Mouse (Mus musculus): ENCODE results near the gene Jund.
A peak's percentile ranks its signal among the peaks of the same experiment; 100 is the strongest.

The Jund gene

DNA sequence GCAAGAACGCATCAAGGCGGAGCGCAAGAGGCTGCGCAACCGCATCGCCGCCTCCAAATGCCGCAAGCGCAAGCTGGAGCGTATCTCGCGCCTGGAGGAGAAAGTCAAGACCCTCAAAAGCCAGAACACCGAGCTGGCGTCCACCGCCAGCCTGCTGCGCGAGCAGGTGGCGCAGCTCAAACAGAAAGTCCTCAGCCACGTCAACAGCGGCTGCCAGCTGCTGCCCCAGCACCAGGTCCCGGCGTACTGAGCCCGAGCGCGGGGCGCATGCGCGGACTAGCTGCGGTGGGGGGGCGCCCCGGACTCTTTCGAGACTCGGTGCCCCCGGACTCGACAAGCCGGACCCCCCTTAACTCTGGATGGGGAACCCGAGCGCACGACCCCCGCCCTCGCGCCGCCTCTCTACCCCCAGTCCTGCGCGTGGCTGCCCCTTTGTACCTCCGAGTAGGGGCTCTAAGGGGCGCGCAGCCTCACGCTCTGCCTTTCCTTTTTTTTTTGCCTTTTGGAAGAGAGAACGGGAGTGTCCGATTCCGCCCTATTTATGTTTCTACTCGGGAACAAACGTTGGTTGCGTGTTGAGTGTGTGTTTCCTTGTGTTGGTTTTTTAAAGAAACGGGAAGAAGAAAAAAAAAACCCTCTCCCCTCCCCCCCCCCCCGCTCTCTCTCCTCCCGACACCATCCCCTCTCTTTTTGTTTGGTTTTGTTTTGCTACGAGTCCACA is 1.2 kb downstream of the Jund start:
- DNase-seq (ENCODE audit: low spot score in 2 of 2) = peak; percentile 79 to 80

- DNase-seq (ENCODE audit: low spot score in 2 of 2) = peak; percentile 83
Observed at GRCm38 (mm10) chr8:70700555-70700922, 1.8 kb downstream of the Jund start.

DNA sequence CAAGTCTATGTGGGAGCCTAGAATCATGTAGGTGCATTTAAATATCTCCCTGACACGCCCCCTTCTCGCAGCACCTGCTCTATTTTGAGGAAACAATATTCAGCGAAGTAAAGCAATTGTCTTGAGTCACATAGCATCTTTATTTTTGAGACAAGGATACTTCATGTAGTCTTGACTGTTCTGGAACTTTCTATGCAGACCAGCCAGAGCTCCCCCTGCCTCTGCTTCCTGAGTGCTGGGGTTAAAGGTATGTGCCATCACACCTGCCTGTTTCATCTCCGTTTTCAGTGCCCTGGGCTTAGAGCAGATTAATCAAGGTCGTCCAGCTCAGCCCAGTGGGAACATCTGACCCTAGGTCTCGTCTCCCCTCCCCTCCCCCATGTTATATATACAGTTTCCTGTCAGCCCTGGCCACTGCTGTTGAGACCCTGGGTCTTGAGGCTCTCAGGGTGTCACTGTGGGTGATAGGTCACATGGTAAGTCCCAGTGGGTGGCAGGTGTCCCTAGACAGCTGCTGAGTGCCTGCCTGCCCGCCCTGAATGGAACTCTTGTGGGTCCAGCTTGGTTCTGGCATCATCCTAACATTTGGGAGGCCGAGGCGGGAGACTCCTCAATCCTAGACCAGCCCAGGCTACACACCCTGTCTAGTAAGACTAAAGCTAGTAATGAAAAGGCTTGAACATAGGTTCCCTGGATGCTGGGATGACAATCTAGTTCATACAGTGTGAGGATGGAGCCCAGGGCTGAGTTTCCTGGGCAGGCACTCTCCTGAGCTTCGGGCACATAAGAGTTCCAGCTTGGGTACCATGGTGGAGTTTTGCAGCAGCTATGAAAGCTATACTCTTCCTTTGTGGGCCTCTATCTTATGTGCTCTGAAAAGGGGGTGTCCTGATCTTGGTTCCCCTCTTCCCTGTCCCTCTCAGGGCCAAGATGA is 2.6 kb downstream of the Jund start:
- no peak for DNase-seq (ENCODE audit: low spot score in 2 of 2)

- no peak for DNase-seq (ENCODE audit: low spot score in 2 of 2)
Observed at GRCm38 (mm10) chr8:70701982-70702841, 3.5 kb downstream of the Jund start.

DNA sequence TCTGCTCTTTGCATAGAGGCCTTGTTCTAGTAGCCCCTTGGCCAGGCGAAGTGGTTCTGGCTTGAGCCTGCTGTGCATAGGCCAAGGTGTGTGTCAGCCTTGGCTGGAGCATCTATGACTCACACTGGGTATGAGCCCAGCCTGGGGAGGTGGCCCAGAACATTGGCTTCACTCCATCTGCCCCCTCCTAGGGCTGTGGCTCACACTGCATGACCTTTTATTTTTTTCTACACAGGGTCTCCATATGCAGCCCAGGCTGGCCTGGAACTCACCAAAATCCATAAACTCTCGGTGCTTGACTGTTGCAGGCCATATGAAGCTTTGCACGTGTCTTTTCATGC is 4.1 kb downstream of the Jund start:
- DNase-seq (ENCODE audit: low spot score in 2 of 2) = no peak

DNA sequence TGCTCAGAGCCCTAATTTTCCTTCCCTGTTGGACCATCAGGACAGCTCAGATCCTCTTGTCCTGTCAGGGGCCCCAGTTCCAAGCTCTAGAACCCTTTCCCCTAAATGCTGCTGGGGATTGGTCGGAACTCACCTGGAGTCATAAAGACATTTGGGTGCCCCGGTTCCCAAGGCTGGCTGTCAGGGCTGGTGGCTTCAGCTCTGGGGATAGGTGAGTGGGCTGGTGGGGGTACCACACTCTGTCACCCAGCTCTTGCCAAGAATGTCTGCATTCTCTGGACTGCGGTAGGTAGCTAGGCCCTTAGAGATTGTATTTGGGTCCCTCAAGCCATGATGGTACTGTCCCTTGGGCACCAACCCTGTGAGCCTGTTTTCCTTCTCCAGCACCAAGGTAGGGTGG is 4.5 kb downstream of the Jund start, which contains the start of gene Iqcn:
Gene Iqcn (plus strand): TSS at position 171 of the 400 bp plus-strand sequence.
- no peak for DNase-seq (ENCODE audit: low spot score in 2 of 2)

DNA sequence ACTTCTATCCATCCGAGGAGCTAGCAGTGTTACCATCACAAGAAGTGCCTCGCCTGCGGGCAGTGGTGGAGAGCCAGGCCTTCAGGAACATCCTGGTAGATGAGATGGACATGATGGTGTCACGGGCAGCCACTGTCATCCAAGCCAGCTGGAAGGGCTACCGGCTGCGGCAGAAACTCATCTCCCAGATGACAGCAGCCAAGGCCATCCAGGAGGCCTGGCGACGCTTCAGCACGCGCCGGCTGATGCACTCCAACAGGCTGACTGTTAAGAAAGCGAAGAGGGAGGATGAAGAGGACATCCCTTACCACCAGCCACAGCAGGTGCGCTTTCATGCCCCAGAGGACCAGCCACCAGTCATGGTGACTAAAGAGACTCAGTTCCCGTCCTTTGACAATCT is 9.5 kb downstream of the Jund start:
- DNase-seq (ENCODE audit: low spot score in 2 of 2) = no peak

GRCm38 (mm10) chr8:70709794-70710193 is 11.0 kb downstream of the Jund start:
- DNase-seq (ENCODE audit: low spot score in 2 of 2) = no peak

- no peak for DNase-seq (ENCODE audit: low spot score in 2 of 2)
Observed at GRCm38 (mm10) chr8:70710296-70710695, 11.5 kb downstream of the Jund start.

- DNase-seq (ENCODE audit: low spot score in 2 of 2) = no peak
Observed at GRCm38 (mm10) chr8:70711041-70711440, 12.3 kb downstream of the Jund start.

- DNase-seq (ENCODE audit: low spot score in 2 of 2) = no peak
Observed at GRCm38 (mm10) chr8:70713991-70714390, 15.2 kb downstream of the Jund start.

GRCm38 (mm10) chr8:70715086-70715485 is 16.3 kb downstream of the Jund start:
- no peak for DNase-seq (ENCODE audit: low spot score in 2 of 2)

DNA sequence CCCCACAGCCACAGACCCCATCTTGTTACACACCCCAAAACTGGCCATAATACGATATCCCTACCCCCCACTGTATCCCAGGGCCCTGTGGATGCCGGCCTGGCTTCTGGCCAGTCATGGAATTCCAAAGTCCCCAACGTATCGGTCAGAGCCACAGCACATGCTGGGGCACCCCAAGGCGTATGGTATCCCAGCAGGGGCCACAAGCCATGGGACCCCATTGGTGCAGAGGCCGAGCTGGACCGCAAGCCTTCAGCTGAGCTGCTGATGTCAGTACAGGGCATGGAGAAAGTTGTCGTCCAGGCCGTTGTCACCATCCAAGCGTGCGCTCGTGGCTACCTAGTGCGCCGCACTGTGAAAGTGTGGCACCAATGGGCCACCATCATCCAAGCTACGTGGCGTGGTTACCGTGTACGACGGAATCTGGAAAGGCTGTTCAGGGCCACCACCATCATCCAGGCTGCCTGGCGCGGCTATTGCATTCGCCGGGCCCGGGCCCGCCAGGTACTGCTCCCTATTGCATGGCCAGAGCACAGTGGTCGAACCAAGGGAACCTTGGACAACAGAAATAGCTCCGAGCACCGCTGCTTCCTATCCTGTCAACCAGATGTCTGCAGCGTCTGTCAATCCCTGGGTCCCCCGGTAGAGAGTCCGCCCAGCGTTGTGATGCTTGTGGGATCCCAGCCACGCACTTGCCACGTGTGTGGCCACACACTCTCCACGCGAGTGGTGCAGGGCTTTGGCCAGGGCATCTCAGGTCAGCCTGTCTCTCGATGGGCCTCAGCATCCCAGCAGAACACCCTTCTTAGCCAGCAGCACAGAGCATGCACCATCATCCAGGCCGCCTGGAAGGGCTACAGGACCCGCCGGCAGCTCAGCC is 18.0 kb downstream of the Jund start:
- no peak for DNase-seq (ENCODE audit: low spot score in 2 of 2)

DNA sequence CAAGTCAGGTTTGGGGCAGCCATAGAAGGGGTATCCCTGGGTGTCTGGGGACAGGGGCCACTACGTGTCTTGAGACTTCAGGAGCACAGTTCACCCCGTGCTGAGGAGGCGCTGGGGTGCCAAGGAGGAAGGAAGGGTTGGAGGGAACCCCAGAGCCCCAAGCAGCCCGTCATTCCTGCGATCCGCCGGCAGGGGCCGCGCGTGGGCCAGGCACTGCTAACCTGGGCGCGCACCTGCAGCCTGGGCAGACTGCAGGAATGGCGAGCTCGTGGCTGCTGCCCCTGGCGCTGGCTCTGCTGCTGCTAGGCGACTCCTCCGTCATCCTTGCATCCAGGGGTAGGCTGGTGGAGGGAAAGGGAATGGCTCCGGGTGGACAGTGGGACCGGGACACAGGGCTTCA is 19.5 kb downstream of the Jund start, which contains the start of gene Gm3336:
Gene Gm3336 (plus strand): TSS at position 247 of the 400 bp plus-strand sequence.
- peak in 1 of 2 experiments; percentile 46 for DNase-seq (ENCODE audit: low spot score in 2 of 2)

DNA sequence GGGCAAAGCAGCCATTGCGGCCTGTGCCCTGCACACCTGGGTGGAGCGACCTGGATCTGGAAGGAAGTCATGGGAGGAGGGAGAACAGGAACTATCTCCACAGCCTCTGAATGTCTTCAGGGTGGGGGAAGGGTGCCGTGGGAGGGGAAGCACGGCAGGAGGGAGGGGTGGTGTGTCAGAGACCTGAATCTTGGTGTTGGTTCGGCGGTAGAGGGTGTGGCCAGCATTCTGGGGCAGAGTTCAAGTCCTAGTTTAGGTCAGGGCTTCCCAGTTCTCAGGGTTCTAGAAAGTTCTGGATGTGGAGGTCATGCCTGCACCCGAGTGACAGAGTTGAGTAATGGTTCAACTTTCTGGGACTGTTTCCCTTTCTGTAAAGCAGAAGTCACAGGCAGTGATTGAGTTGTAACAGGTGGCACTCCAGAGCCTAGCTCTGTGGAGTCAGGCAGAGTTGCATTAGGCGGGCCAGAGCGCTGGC is 21.1 kb downstream of the Jund start:
- DNase-seq (ENCODE audit: low spot score in 2 of 2) = no peak

DNA sequence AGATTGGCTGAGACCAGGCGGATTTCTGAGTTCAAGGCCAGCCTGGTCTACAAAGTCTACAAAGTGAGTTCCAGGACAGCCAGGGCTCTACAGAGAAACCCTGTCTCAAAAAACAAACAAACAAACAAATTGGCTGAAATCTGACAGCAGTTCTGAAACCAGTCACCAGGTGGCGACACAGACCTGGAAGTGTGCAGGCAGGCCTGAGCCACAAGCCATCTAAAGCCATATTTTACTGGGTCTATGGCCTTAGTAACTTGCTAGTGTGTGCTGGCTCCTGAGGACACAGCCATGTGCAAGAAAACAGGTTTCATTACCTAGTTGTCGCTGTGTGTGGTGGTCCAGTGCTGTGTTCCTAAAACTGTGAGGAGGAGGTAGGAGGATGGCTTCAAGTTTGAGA is 22.0 kb downstream of the Jund start:
- peak in 1 of 2 experiments; percentile 80 for DNase-seq (ENCODE audit: low spot score in 2 of 2)

DNA sequence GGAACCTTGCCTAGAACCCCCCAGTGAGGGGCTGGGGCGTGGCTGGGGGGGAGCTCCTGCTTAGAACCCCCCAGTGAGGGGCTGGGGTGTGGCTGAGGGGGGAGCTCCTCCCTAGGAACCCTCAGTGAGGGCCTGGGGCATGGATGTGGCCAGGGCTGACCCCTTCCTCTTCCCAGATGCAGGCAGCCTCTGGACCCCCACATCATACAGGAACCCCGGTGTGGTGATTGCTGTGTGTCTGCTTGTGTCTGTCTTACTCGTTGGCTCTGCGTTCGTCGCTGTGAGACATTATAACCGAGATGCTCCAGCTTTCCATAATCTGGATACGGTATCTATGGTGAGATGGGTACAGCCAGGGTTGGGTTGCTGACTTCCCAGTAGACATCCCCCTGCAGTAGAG is 22.9 kb downstream of the Jund start:
- DNase-seq (ENCODE audit: low spot score in 2 of 2) = no peak

GRCm38 (mm10) chr8:70723486-70724210 is 24.9 kb downstream of the Jund start, which contains the start of gene Pde4c:
TSS of gene Pde4c (plus strand) at chr8:70723720.
- DNase-seq (ENCODE audit: low spot score in 2 of 2) = no peak

GRCm38 (mm10) chr8:70724216-70724615 is 25.5 kb downstream of the Jund start:
- DNase-seq (ENCODE audit: low spot score in 2 of 2) = no peak

All from frontal cortex, postnatal 14 days (tissue).